Mouse (Mus musculus): ENCODE data around the gene Prkch. TPM values are rescaled to one million over a fixed set of nuclear protein-coding genes. Genes with fewer than 3 reads are reported as not detected.
"Not testable (repeated sequence)": the region's sequence is repeated elsewhere in the genome, so short reads cannot be mapped to it uniquely, and the experiment has no call there.

The Prkch gene
- total RNA-seq (2021), result 1 to 10 TPM; 2.9 to 4.0 TPM

DNA sequence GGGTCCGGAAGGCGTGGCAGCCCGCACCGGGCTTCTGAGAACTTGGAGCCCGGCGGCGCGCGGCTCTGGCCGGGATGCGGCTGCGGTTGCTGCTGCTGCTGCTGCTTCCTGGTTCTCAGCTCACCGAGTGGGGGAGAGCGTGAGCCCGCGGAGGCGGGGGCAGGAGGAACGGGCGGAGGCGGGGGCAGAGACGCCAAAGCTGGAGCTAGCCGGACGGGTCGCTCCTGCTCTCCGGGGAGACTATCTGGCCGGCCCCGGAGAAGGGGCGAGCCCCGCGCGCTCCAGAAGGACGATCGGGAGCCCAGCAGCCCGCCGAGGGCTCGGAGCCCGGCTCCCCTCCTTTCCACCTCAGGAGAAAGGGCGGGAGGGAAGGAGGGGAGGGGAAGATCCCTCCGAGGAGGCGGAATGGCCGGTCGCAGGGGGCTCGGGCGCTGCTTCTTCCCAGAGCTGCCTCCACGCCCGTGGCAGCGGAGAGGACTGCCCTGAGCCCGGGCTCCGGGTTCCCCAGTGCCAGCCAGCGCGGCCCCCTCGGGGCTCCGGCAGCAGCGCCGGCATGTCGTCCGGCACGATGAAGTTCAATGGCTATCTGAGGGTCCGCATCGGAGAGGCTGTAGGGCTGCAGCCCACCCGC, at the start of gene Prkch:
TSS of gene Prkch (plus strand) at position 187 of the 631 bp plus-strand sequence.
- peak; percentile 37 to 48 for DNase-seq (ENCODE audit: extremely low spot score in 1 of 2, low spot score in 1 of 2)

DNA sequence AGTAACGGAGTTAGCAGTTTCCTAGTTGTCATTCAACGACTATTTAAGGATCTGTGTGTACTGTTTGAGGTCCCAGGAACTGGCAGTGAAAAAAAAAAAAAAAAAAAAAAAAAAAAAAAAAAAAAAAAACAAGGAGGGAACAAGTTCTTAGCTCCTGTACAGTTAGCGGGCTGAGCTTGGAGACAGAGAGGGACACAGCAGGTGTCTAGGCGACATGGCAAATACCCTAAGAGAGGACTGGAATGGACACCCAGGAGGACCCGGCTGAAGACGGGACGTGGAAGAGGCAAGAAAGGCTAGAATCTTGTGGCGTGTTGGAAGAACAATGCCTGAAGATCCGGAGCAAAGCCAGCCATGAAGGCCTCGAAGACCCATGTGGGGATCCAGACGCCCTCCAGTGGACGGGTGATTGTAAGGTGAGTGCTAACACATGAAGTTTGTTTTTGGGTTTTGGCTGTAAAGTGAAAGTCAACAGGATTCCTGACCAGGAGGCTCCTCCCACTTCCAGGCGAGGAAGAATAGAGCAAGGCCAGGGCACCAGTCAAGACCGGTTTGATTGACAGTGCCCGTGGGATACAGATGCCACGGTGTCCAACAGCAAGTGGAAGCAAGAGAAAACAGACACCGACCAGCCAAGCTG, 47.0 kb upstream of the Prkch start:
- no peak for DNase-seq (ENCODE audit: extremely low spot score in 1 of 2, low spot score in 1 of 2)

DNA sequence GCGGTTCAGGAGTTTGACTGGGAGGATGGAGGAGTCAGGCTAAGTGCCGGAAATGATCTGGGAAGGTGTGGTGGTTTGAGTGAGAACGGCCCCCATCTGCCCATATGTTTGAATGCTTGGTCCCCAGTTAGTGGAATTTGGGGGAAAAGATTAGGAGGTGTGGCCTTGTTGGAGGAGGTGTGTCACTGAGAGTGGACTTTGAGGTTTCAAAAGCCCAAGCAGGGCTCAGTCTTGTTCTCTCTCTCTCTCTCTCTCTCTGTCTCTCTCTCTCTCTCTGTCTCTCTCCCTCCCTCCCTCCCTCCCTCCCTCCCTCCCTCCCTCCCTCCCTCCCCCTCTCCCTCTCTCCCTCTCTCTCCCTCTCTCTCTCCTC, 46.5 kb upstream of the Prkch start:
- DNase-seq (ENCODE audit: extremely low spot score in 1 of 2, low spot score in 1 of 2), result not testable (repeated sequence)

DNA sequence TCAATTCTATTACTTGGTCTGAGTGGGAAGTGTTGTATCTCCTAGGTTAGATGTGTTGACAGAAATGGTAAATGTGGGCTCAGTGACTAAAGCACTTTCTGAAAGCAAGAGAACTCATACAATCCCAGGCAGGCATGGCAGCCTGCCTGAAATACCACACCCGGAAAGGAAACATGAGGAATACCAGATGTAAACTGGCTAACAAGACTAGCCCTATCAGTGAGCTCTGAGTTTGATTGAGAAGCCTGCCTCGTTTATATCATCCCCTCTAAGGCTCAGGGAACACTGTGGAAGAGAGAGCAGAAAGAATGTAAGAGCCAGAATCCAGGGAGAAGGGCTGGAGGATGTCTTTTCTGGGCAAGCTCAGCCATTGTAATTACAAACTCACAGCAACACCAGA, 45.4 kb upstream of the Prkch start:
- DNase-seq (ENCODE audit: extremely low spot score in 1 of 2, low spot score in 1 of 2), result no peak

DNA sequence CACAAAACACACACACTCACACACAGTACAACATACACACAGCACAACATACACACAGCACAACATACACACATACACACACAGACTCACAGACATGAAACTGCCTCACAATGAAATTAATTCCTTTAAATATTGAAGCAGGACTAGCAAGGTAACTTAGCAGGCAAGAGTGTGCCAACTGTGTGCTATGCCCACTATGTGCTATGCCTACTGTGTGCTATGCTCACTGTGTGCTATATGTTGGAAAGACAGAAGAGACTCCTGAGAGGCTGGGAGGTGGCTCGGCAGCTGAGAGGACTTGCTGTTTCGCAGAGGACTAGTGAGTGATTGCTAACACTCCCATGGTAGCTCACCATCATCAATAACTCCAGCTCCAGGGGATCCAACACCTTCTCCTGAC, 44.2 kb upstream of the Prkch start:
- DNase-seq (ENCODE audit: extremely low spot score in 1 of 2, low spot score in 1 of 2), result no peak

DNA sequence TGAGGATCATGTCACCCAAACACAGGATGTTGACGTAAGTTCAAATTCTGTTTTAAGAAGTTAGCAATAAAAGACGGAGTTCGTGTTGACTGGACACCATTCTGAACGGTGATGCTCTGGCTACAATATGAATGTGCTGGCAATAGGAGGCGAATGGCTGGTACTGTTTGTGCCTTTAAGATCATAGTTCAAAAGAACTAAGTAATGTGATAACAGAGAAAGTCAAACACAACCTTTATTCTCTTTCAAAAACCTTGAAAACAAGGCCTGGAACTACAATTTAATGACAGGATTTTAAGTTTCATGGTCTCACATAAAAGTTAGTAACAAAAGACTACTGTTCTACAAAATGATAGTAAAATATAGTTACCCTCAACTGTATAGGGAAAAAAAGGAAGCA, 41.4 kb upstream of the Prkch start:
- DNase-seq (ENCODE audit: extremely low spot score in 1 of 2, low spot score in 1 of 2), result no peak

DNA sequence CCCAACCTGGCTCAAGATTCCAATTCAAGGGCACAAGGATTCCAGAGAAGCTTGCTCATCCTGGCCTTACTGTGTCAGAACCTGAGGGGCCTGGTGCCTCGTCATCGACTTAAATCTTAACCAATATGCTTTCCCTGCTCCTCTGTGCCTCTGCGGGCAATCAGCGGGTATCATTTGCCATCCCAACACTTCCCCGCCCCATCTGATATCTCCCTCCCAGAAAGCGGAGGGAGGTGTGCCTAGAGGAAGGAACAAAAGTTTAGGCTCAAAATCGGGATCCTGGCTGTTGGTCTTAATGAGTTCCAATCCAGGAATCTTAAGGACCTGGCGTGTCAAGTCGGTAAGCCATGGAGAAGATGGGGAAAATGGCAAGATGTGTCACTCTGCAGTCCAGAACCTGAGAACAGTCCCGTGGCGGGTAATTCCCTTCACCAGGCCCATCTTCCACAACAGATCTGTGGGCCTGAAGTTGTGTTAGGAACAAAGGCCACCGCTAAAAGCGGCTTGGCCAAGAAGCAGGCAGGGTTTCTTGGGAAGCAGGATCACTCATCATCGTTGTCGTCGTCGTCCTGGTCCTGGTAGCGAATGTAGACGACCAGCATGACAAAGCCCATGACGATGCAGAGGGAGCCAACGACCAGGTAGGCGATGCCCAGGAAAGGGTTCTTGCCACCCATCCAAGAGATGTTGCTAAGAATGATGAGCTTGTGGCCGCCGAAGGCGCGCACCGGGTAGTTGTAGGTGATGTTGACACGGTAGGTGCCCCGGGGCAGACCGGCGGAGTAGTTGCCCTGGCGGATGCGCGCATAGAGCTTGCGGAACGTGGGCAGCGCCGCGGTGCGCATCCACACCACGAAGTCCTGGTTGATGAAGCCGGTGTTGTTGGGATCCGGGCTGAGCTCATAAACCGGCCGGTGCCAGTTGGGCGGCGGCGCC, 39.6 kb upstream of the Prkch start:
- no peak for DNase-seq (ENCODE audit: extremely low spot score in 1 of 2, low spot score in 1 of 2)

DNA sequence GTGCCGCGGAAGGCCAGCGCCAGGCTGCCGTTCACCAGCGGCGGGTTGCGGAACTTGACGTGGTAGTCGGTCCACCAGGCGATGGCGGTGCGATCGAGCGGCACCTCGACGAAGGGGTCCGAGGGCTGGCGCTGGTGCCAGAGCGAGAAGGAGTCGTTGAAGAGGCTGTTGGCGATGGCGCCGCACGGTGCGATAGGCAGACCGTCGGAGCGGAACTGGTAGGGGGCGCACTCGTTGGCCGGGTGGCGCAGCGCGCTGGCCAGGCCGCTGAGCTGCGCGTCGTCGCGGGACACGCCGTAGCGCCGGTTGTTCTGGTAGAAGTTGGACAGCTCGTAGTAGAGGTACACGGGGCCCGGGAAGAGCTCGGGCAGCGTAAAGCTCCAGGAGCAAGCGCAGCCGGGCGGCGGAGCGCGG, 38.9 kb upstream of the Prkch start:
- DNase-seq (ENCODE audit: extremely low spot score in 1 of 2, low spot score in 1 of 2), result no peak

DNA sequence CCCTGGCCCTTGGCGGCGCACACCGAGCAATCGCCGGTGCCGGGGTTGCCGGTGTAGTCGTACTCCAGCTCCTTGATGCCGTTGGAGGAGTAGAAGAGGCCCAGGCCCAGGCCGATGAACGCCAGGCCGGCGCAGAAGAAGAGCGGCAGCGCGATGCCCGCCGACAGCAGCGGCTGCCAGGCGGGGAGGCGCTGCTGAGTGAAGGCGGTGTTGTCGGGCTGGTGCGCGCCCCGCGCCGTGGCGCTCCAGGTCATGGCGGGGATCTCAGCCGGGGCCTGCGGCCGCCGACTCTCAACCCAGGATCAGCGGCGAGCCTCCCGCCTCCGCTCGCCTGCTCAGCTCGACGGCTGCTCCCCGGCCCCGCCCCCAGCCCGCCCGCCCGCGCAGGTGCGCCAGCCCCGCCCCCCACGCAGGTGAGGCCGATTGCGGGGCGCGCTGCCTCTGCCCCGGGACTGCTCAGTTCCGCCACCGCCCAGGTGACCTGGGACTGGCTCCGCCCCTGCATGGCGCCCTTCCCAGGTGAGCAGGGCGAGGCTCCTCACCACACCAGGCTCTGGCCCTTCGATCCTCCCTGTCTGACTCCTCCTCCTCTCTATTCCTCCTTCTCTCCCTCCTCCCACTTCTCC, 38.4 kb upstream of the Prkch start, which contains the start of gene Tmem30b:
TSS of gene Tmem30b (minus strand) at position 307 of the 626 bp plus-strand sequence.
- no peak for DNase-seq (ENCODE audit: extremely low spot score in 1 of 2, low spot score in 1 of 2)

DNA sequence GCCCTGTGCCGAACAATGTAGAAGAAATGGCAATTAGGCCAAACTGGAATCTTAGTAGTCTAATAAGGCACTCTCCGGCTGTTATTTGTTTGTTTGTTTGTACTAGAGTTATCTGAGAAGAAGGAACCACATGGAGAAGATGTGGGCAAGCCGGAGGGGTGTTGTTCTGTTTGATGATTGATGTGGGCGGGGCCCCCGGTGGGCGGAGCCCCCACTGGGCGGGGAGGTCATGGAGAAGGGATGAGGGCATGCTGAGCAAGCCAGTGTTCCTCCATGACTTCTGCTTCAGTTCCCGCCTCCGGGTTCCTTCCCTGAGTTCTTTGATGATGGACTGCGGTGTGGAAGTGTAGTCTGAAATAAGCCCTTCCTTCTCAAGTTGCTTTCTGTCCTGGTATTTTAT, 37.0 kb upstream of the Prkch start:
- DNase-seq (ENCODE audit: extremely low spot score in 1 of 2, low spot score in 1 of 2), result no peak

DNA sequence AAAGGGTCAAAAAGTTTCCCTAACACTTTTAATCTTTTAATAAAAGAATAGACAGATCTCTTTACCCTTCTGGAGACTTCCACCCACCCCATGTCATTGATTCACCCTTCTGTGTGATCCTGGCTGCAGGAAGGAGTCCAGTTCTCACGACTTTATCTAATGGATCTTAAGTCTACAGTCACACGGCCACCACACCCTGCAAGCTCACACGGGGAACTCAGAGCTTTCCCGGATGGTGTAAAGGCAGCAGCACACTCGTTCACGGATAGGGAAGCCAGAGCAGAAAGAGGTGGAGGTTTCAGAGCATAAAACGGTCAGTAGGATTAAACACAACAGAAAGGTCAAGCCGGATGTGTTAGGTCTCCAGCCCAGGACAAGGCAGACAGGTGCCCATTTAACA, 36.3 kb upstream of the Prkch start:
- no peak for DNase-seq (ENCODE audit: extremely low spot score in 1 of 2, low spot score in 1 of 2)

DNA sequence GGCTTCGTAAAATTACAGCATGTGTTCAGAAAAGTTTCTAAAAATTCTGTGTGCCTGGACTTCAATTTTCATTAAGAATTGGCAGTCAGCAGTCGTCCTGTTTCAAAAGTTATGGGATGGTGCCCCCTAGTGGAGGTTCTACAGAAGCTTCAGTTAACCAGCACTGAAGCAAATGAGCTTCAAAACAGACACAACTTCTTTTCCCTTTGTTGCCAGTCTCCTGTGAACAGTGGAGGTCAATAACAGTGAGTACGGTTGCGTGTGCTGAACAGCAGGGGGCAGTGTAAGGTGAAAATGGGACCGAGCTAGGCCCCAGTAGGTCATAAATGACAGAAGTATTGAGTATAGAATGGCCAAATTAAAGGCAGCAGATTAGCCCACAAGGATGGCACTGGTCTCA, 30.4 kb upstream of the Prkch start:
- DNase-seq (ENCODE audit: extremely low spot score in 1 of 2, low spot score in 1 of 2), result peak; percentile 21 to 78

DNA sequence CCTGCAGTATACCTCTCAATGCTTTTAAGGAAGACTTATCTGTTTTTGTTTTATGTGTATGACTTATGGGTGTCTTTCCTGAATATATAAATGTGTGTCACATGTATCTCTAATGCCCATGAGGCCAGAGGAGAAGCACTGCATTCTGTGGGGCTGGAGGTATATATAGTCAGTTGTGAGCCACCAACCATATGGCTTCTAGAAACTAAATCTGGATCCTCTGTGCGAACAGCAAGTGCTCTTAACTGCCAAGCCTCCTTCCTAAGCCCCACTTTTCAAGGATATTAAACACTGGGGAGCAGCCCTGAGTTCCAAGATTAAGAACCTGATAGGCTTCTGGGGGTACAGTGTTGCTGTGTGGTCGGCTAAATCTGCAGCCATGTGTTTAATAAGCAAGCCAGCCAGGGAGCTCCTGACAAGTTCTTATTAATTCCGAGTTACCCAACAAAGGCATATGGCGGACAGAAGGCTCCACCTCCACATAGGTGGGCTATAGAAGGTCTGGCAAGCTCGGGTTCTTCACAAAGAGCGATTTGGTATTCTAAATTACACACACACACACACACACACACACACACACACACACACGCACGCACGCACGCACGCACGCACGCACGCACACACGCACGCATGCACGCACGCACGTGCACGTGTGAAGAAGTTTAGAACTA, 25.9 kb upstream of the Prkch start:
- DNase-seq (ENCODE audit: extremely low spot score in 1 of 2, low spot score in 1 of 2), result peak; percentile 14 to 16

DNA sequence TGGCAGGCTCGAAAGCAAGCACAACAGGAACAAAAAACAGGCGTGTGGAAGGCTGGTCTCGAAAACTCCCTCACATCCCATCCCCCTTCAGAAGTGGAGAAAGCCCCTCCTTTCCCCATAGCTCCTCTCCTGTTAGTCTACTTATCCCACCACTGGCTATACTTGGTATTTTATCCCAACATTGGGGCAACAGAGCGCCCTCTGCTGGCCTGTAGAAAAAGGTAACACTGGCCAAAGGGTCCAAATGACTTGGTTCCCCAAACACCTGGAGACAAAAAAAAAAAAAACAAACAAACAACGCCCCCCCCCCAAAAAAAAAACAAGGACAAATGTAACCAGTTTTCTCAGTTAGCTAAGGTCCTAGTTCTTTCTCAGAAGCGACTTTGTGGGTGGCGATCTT, 24.5 kb upstream of the Prkch start:
- no peak for DNase-seq (ENCODE audit: extremely low spot score in 1 of 2, low spot score in 1 of 2)

DNA sequence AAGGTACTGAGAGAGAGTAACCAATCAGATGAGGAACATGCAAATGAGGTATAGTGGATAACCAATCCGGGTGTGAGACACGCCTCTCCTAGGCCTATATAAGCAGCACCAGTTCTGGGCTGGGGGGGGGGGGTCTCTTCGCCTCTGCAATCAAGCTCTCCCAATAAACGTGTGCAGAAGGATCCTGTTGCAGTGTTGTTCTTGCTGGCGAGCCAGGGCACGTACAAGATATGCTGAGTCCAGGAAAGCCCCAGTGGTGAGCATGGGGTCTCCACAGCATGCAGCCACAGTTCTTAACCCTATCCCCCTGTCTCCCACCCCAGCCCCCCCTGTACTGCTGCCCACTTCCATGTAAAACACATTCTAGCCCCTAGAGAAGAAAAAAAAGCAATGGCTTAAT, 21.5 kb upstream of the Prkch start:
- not testable (repeated sequence) for DNase-seq (ENCODE audit: extremely low spot score in 1 of 2, low spot score in 1 of 2)

DNA sequence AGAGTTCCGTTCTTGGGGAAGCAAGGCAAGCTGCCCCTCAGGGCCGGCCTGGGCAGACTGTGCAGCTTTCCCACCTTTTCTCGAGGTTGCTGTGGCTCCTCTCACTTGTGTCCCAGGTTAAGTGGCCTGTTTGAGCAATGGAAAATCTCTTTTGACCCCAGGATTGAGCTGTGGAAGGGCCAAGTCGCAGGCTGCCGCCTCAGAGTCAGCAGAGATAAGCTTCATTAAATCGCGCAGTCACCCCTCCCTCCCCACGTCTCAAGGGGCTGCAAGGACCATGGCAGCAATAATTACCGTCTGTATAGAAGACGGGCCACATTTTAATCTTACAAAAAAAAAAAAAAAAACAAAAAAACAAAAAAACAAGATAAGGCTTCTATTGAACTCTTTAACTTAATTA, 20.4 kb upstream of the Prkch start:
- no peak for DNase-seq (ENCODE audit: extremely low spot score in 1 of 2, low spot score in 1 of 2)

DNA sequence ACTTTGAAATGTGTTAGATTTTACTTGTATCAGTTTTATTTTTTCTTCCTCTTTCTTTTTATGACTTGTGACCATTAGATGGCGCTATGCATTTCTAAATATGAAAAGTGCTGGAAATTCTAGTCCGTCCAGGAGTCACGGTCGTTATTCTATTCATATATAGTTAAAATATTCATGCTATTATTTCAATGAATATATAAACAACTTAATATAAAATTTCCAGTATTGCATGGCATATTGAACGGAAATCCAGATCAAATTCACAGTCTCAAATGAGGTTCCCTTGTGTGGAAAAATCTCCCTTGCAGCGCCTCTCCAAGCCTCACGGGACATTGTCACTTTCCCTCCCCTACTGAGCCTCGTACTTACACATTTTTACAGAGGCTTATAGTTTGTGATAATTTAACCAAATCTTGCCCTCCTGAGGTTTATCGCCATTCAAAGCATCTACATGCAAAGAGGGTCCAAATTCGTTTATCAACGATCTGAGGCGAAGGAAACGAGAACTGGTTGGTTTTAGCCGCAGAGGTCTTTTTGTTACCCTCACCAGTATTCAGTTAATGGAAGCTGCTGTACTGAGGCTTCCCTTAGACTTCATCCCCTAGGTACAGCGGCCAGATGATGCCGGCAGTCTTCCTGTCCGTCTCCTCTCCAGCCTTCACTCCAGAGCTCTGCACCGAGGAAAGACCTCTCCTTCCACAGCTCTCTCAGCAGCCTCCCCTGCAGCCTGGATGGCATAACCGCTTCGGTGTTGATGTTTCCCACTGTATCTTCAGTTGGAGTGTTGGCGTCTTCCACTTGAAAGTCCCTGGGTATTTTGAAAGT, 19.6 kb upstream of the Prkch start:
- DNase-seq (ENCODE audit: extremely low spot score in 1 of 2, low spot score in 1 of 2), result no peak

DNA sequence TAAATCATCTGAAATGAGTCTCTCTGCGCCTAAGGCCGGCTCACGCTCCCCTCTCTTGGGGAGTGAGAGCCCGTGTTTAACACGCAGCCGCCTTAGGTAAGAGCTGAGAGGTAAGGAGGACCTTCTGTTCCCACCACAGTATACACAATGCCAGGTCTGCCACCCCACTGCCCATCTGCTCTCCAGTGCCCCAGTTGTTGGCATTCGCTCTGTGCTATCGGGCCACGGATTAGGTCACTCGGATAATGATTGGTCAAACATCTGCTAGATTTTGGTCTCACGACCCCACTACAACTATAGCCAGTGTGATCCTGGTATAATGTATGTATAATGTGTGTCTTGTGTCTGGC, 19.0 kb upstream of the Prkch start:
- DNase-seq (ENCODE audit: extremely low spot score in 1 of 2, low spot score in 1 of 2), result no peak

DNA sequence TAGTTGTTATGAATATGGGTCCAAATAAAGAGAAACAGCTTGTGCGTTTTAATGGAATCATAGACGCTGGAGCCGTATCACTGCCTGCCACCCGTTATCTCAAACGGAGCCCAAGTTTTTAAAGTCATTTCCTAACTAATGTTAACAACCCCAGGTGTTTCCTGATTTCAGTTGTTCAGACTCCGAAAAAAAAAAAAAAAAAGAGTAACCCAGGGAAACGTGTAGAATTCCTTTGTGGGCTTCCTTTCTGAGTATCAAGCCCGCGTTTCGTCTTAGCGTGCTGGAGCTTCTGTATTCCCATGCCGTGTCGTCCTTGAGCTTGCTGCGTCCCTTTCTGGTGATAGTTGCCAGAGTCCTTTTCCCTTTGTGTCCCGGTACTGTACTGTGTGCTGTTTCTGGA, 10.0 kb upstream of the Prkch start:
- DNase-seq (ENCODE audit: extremely low spot score in 1 of 2, low spot score in 1 of 2), result no peak

DNA sequence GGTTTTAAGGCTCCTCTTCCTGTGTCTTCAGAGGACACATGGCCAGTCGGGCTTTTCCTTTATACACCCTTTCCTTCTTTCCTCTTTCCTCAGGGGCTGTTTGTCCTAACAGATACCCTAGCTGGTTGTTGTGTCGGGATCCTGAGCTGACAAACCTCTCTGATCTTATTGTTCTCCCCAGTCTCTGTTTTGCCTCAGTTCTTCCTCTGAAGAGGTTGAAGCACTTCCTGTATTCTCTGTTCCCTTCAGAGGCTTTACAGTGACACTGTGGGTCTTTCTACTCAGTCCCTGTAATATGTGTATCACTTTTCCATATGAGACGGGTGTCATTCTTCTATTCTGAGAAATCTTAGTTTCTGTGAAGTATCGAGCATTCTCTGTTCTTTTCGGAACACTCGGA, 6.5 kb upstream of the Prkch start:
- no peak for DNase-seq (ENCODE audit: extremely low spot score in 1 of 2, low spot score in 1 of 2)
